Mouse (Mus musculus) myocyte (in vitro differentiated cells): ENCODE results near the gene Prkcz. TPM values are rescaled to one million over a fixed set of nuclear protein-coding genes. Genes with fewer than 3 reads are reported as not detected.

Source experiments
- H3K27me3 ChIP-seq: one replicate; pipeline ENCODE4 v1.6.1; 2011; ENCODE audit not compliant: control insufficient read depth, insufficient read depth, insufficient read length
- H3K36me3 ChIP-seq: one replicate; pipeline ENCODE4 v1.6.1; 2011; ENCODE audit not compliant: control insufficient read depth, insufficient read depth
- H3K4me2 ChIP-seq: one replicate; pipeline ENCODE4 v1.6.1; 2011; ENCODE audit warnings: low read depth, control low read depth
- H3K4me3 ChIP-seq: one replicate; pipeline ENCODE4 v1.5.1; 2011; ENCODE audit warnings: mild to moderate bottlenecking, control low read depth, moderate library complexity
- H3K79me2 ChIP-seq: one replicate; pipeline ENCODE4 v1.6.1; 2011; ENCODE audit not compliant: control insufficient read depth, insufficient read depth
- H3ac ChIP-seq: one replicate; pipeline ENCODE4 v1.6.1; 2011; ENCODE audit not compliant: control insufficient read depth, insufficient read length
- CEBPB ChIP-seq: IDR thresholded peaks from 2 replicates; pipeline ENCODE4 v1.6.1; 2011; ENCODE audit warnings: mild to moderate bottlenecking, moderate library complexity; ENCODE audit not compliant: poor library complexity, insufficient read depth, severe bottlenecking
- E2F4 ChIP-seq: IDR thresholded peaks from one replicate; pipeline ENCODE4 v1.6.1; 2011; ENCODE audit warnings: mild to moderate bottlenecking, control low read depth, moderate library complexity; ENCODE audit not compliant: insufficient read depth
- MAX ChIP-seq: IDR thresholded peaks from one replicate; pipeline ENCODE4 v1.6.1; 2011; ENCODE audit warnings: low read depth, mild to moderate bottlenecking, control low read depth
- MYOD1 ChIP-seq, 3 experiments: IDR thresholded peaks; one replicate each; pipeline ENCODE4 v1.6.1; 2011; ENCODE audit warnings: control low read depth in 2 of 3, low read depth in 2 of 3, mild to moderate bottlenecking in 2 of 3, moderate library complexity in 1 of 3; ENCODE audit not compliant: insufficient read length in 2 of 3, control insufficient read depth in 1 of 3
- MYOG ChIP-seq, 3 experiments: IDR thresholded peaks; one replicate each; pipeline ENCODE4 v1.6.1; 2011; ENCODE audit warnings: control low read depth in 2 of 3, low read depth in 2 of 3, mild to moderate bottlenecking in 2 of 3; ENCODE audit not compliant: insufficient read length in 2 of 3, control insufficient read depth in 1 of 3, insufficient read depth in 1 of 3
- POLR2A ChIP-seq: IDR thresholded peaks from one replicate; pipeline ENCODE4 v1.6.1; 2011; ENCODE audit warnings: low read depth, mild to moderate bottlenecking, control low read depth, moderate library complexity; ENCODE audit not compliant: insufficient read length
- POLR2AphosphoS2 ChIP-seq: IDR thresholded peaks from one replicate; pipeline ENCODE4 v1.6.1; 2011; ENCODE audit warnings: low read depth, control low read depth; ENCODE audit not compliant: insufficient read length
- REST ChIP-seq: IDR thresholded peaks from one replicate; pipeline ENCODE4 v1.6.1; 2011; ENCODE audit warnings: mild to moderate bottlenecking, control low read depth, moderate library complexity; ENCODE audit not compliant: insufficient read depth, insufficient read length
- SRF ChIP-seq: IDR thresholded peaks from one replicate; pipeline ENCODE4 v1.6.1; 2011; ENCODE audit warnings: low read depth; ENCODE audit not compliant: control insufficient read depth, insufficient read length
- TCF12 ChIP-seq: IDR thresholded peaks from one replicate; pipeline ENCODE4 v1.6.1; 2011; ENCODE audit warnings: mild to moderate bottlenecking, control low read depth; ENCODE audit not compliant: poor library complexity, insufficient read depth, severe bottlenecking
- TCF3 ChIP-seq: IDR thresholded peaks from one replicate; pipeline ENCODE4 v1.6.1; 2011; ENCODE audit warnings: low read depth, control low read depth; ENCODE audit not compliant: insufficient read length
- USF1 ChIP-seq: IDR thresholded peaks from one replicate; pipeline ENCODE4 v1.6.1; 2011; ENCODE audit warnings: low read depth, mild to moderate bottlenecking, control low read depth, moderate library complexity
- polyA plus RNA-seq: library from polyadenylated mRNA; unstranded; fragments of >200 nt; fragmentation: generic; extraction: Trizol; gene quantifications from one replicate; pipeline ENCODE4 v1.2.1, GENCODE M21; 2012; ENCODE audit warnings: missing spikeins

Prkcz gene
- polyA plus RNA-seq, 1 experiment = 0.36 TPM

DNA sequence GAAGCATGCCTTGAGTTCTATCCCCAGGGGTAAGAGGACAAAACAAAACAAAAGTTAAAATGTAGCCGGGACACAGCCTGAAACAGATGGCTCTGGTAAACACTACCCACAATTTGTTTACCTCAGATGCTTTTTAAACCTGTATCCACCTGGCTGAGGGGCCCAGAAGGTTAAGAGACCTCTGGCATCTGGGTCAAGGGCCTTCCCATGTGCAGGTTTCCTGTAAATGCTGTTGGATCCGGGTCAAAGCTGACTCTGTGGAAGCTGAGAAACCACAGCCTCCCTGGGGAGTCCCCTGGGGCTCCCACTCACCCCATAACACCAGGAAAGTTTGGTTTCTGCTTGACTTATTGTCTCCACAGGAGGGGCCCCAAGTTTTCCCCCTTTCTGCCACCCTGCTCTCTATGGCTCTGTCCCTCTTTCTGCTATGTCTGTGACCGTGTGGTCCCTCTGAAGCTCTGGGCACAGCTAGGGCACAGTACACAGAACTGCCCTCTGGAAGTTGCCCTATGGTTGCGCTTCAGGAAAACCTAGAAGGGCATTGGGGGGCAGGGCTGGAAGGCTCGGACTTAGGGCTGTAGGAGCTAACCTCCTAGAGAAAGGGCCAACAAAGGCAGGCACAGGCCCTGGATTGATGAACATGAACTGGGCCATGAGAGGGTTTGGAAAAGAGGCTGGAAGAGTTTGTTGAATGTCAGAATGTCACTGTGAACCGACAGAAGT is 115.2 kb downstream of the Prkcz start:
- no peak for TF ChIP-seq USF1
- TF ChIP-seq MYOD1 (IDR thresholded peaks at IDR 0.05; ENCODE audit: control insufficient read depth in 1 of 3, insufficient read length in 2 of 3, low read depth in 2 of 3) = no peak
- no peak for TF ChIP-seq POLR2AphosphoS2
- TF ChIP-seq E2F4 = no peak
- TF ChIP-seq SRF = no peak
- no peak for TF ChIP-seq MAX
- no peak for TF ChIP-seq REST
- no peak for TF ChIP-seq TCF3
- TF ChIP-seq CEBPB = no peak
- TF ChIP-seq MYOG (IDR thresholded peaks at IDR 0.05; ENCODE audit: control insufficient read depth in 1 of 3, insufficient read depth in 1 of 3, insufficient read length in 2 of 3, low read depth in 2 of 3) = no peak
- no peak for TF ChIP-seq TCF12
- TF ChIP-seq POLR2A = no peak
- no peak overlapping the region for H3ac ChIP-seq

DNA sequence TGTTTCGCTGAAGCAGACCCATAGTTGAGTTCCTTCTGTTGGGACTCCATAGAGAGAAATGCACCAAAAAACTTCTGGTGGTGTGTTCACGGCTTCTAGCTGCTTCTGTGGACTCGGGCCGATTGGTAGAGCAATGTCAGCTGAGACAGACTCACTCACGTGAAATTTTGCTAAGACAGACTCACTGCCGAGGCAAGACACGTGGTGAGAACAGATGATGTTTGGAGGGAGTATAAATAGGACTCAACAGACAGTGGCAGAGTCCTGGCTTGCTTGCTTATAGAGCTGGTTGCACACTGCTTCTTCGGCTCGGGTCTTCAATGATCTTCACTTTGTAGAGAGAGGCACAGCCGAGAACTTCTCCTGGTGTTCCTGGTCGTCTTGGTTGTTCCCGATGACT is 117.9 kb downstream of the Prkcz start:
- no peak for TF ChIP-seq CEBPB
- no peak for TF ChIP-seq USF1
- no peak for TF ChIP-seq POLR2AphosphoS2
- no peak for TF ChIP-seq POLR2A
- TF ChIP-seq MYOG (IDR thresholded peaks at IDR 0.05; ENCODE audit: control insufficient read depth in 1 of 3, insufficient read depth in 1 of 3, insufficient read length in 2 of 3, low read depth in 2 of 3) = no peak
- TF ChIP-seq MYOD1 (IDR thresholded peaks at IDR 0.05; ENCODE audit: control insufficient read depth in 1 of 3, insufficient read length in 2 of 3, low read depth in 2 of 3) = no peak
- TF ChIP-seq SRF = no peak
- no peak for TF ChIP-seq MAX
- TF ChIP-seq E2F4 = no peak
- no peak for TF ChIP-seq REST
- no peak for TF ChIP-seq TCF3
- no peak for TF ChIP-seq TCF12
- no peaks in the 10 kb centered on the region for H3K27me3 ChIP-seq
- no peak overlapping the region for H3K4me2 ChIP-seq

More for the DNA sequence above, 115.2 kb downstream of the Prkcz start:
- H3K79me2 ChIP-seq = peaks cover 3% of the 10 kb centered on the region
- H3K4me3 ChIP-seq = no peak overlapping the region
- H3K27me3 ChIP-seq = no peaks in the 10 kb centered on the region
- H3K36me3 ChIP-seq = no peaks in the 10 kb centered on the region
- H3K4me2 ChIP-seq = peak overlapping the region; percentile 14

DNA sequence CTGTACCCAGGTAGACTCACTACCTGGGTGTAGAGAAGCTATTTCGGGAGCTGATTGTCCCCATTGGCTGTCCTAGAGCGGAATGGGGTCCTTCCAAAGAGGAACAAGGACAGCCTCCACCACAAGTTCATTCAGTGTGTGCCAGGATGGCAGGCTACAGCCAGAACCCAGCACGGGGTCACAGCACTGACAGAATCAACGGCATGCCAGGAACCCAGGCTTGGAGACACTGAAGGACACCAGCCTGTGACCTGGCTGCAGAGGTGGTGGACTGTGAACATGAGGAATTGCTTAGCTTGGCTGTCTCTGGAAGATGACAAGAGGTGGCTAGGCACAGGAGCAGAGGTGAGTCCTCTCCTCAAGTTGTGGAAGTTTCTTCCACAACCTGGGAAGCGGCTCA is 118.9 kb downstream of the Prkcz start:
- Histone ChIP-seq H3ac (no peak overlapping the region), H3K4me2 (no peak overlapping the region), H3K36me3 (no peaks in the 10 kb centered on the region), H3K79me2 (no peaks in the 10 kb centered on the region), H3K27me3 (no peaks in the 10 kb centered on the region), H3K4me3 (no peak overlapping the region)
- TF ChIP-seq MYOD1 (IDR thresholded peaks at IDR 0.05; ENCODE audit: control insufficient read depth in 1 of 3, insufficient read length in 2 of 3, low read depth in 2 of 3) (no peak), POLR2AphosphoS2 (no peak), MAX (no peak), CEBPB (no peak), SRF (no peak), TCF12 (no peak), MYOG (IDR thresholded peaks at IDR 0.05; ENCODE audit: control insufficient read depth in 1 of 3, insufficient read depth in 1 of 3, insufficient read length in 2 of 3, low read depth in 2 of 3) (no peak), TCF3 (no peak), USF1 (no peak), POLR2A (no peak), REST (no peak), E2F4 (no peak)

More for the DNA sequence above, 117.9 kb downstream of the Prkcz start:
- H3ac ChIP-seq = no peak overlapping the region
- no peak overlapping the region for H3K4me3 ChIP-seq
- H3K36me3 ChIP-seq = no peaks in the 10 kb centered on the region
- H3K79me2 ChIP-seq = no peaks in the 10 kb centered on the region

GRCm38 (mm10) chr4:155241789-155242188 is 119.4 kb downstream of the Prkcz start:
- Histone ChIP-seq H3K4me2 (no peak overlapping the region), H3K36me3 (no peaks in the 10 kb centered on the region), H3K27me3 (no peaks in the 10 kb centered on the region), H3ac (no peak overlapping the region), H3K79me2 (no peaks in the 10 kb centered on the region), H3K4me3 (no peak overlapping the region)
- TF ChIP-seq E2F4 = no peak
- no peak for TF ChIP-seq CEBPB
- no peak for TF ChIP-seq POLR2AphosphoS2

GRCm38 (mm10) chr4:155239494-155239893 is 121.7 kb downstream of the Prkcz start:
- H3ac ChIP-seq = no peak overlapping the region
- TF ChIP-seq MYOD1 (IDR thresholded peaks at IDR 0.05; ENCODE audit: control insufficient read depth in 1 of 3, insufficient read length in 2 of 3, low read depth in 2 of 3) = no peak
- TF ChIP-seq MYOG (IDR thresholded peaks at IDR 0.05; ENCODE audit: control insufficient read depth in 1 of 3, insufficient read depth in 1 of 3, insufficient read length in 2 of 3, low read depth in 2 of 3) = no peak
- TF ChIP-seq TCF12 = no peak
- no peak for TF ChIP-seq USF1
- TF ChIP-seq POLR2A = no peak
- TF ChIP-seq TCF3 = no peak
- TF ChIP-seq REST = no peak
- TF ChIP-seq CEBPB = no peak
- no peak for TF ChIP-seq E2F4
- no peak for TF ChIP-seq MAX
- TF ChIP-seq POLR2AphosphoS2 = no peak
- H3K36me3 ChIP-seq = no peaks in the 10 kb centered on the region
- no peaks in the 10 kb centered on the region for H3K79me2 ChIP-seq
- no peaks in the 10 kb centered on the region for H3K27me3 ChIP-seq
- no peak overlapping the region for H3K4me3 ChIP-seq
- no peak overlapping the region for H3K4me2 ChIP-seq
